Comparison of ENCODE assay signal across 8 mouse cellular contexts in genomic region chr3:85923954-85924945, GRCm38 (mm10). TPM values are rescaled to one million over a fixed set of nuclear protein-coding genes. Genes with fewer than 3 reads are reported as not detected.
A peak's percentile ranks its signal among the peaks of the same experiment; 100 is the strongest.
DNase-seq lines count a peak whose midpoint lies in the region; ATAC-seq and TF ChIP-seq lines count a peak whose summit lies in the region.

No protein-coding gene starts in this region.

- 41% methylated on average over 18 of the region's 18 CpGs for whole genome bisulfite sequencing in heart, embryonic 15.5 days
- 38% methylated on average over 18 of the region's 18 CpGs for WGBS in liver, embryonic 13.5 days (ENCODE audit: insufficient replicate concordance)
- 45% methylated on average over 18 of the region's 18 CpGs for WGBS in neural tube, embryonic 15.5 days

- H3K9me3 ChIP-seq in heart, embryonic 15.5 days (replicated peaks): no peaks in the 10 kb centered on the region
- H3K9me3 ChIP-seq in liver, embryonic 13.5 days (replicated peaks): no peaks in the 10 kb centered on the region
- no peaks in the 10 kb centered on the region for H3K9me3 ChIP-seq in neural tube, embryonic 15.5 days (replicated peaks)

- TF ChIP-seq POLR2A in testis, adult 2 months (IDR thresholded peaks at IDR 0.05; ENCODE audit: control insufficient read depth, low read depth, low read length): no peak

- 0 out of 2 replicates have a peak, but pooled peaks cover 4% of the 10 kb centered on the region for H3K4me1 ChIP-seq in heart, embryonic 15.5 days (replicated peaks)
- H3K4me1 ChIP-seq in liver, embryonic 13.5 days (replicated peaks): no peaks in the 10 kb centered on the region
- peaks cover 3% of the 10 kb centered on the region for H3K4me1 ChIP-seq in neural tube, embryonic 15.5 days
- H3K4me1 ChIP-seq in testis, adult 2 months (ENCODE audit: control insufficient read depth, insufficient read depth, low read length): peaks cover 11% of the 10 kb centered on the region

- TF ChIP-seq CTCF in testis, adult 2 months (IDR thresholded peaks at IDR 0.05; ENCODE audit: control insufficient read depth, insufficient read depth, insufficient replicate concordance, low read depth, low read length): peak; percentile 97; the same call in 1 of the 2 replicates

- H3K4me3 ChIP-seq in heart, embryonic 15.5 days: no peak overlapping the region
- no peak overlapping the region for H3K4me3 ChIP-seq in liver, embryonic 13.5 days (replicated peaks)
- H3K4me3 ChIP-seq in neural tube, embryonic 15.5 days (replicated peaks): no peak overlapping the region
- peak overlapping the region; percentile 29; the same call in 1 of the 2 replicates for H3K4me3 ChIP-seq in testis, adult 2 months (ENCODE audit: control insufficient read depth, low read depth, low read length)

- H3K27ac ChIP-seq in heart, embryonic 15.5 days: no peak overlapping the region
- H3K27ac ChIP-seq in liver, embryonic 13.5 days: no peak overlapping the region
- H3K27ac ChIP-seq in neural tube, embryonic 15.5 days (replicated peaks): no peak overlapping the region
- H3K27ac ChIP-seq in testis, adult 2 months (ENCODE audit: control insufficient read depth, insufficient read depth, low read depth, low read length): no peak overlapping the region

- no peaks in the 10 kb centered on the region for H3K36me3 ChIP-seq in heart, embryonic 15.5 days
- H3K36me3 ChIP-seq in liver, embryonic 13.5 days: no peaks in the 10 kb centered on the region
- H3K36me3 ChIP-seq in neural tube, embryonic 15.5 days: no peaks in the 10 kb centered on the region
- no peaks in the 10 kb centered on the region for H3K36me3 ChIP-seq in testis, adult 2 months (ENCODE audit: control insufficient read depth, insufficient read depth, low read length)

- H3K4me2 ChIP-seq in heart, embryonic 15.5 days: no peak overlapping the region
- no peak overlapping the region for H3K4me2 ChIP-seq in liver, embryonic 13.5 days
- H3K4me2 ChIP-seq in neural tube, embryonic 15.5 days: peak overlapping the region; percentile 45

- ATAC-seq in CD4-positive, CD25-positive, alpha-beta regulatory T cell, adult 4 months: peak; percentile 47
- no peak for ATAC-seq in heart, embryonic 15.5 days (replicated peaks; ENCODE audit: insufficient number of reproducible peaks, insufficient read depth, low FRiP score, low read depth)
- no peak for ATAC-seq in liver, embryonic 13.5 days (ENCODE audit: low read depth)
- ATAC-seq in neural tube, embryonic 15.5 days (ENCODE audit: low FRiP score): peak; percentile 81

- H3K9ac ChIP-seq in heart, embryonic 15.5 days: peak overlapping the region; percentile 33; the same call in 1 of the 2 replicates
- H3K9ac ChIP-seq in liver, embryonic 13.5 days: no peak overlapping the region
- no peak overlapping the region for H3K9ac ChIP-seq in neural tube, embryonic 15.5 days (replicated peaks)

- no peaks in the 10 kb centered on the region for H3K27me3 ChIP-seq in heart, embryonic 15.5 days
- H3K27me3 ChIP-seq in liver, embryonic 13.5 days: no peaks in the 10 kb centered on the region
- H3K27me3 ChIP-seq in neural tube, embryonic 15.5 days (replicated peaks): no peaks in the 10 kb centered on the region
- H3K27me3 ChIP-seq in testis, adult 2 months (ENCODE audit: control insufficient read depth, insufficient read depth, low read length): no peaks in the 10 kb centered on the region

- DNase-seq in brain, embryonic 18.5 days (ENCODE audit: low read depth, low spot score): peak; percentile 45
- peak; percentile 70 for DNase-seq in fibroblast of lung, adult 2 months (ENCODE audit: low read depth)
- peak; percentile 92 for DNase-seq in kidney, postnatal 10 days
- peak; percentile 47 for DNase-seq in liver, embryonic 13.5 days

RNA-seq across cellular contexts. Expression of gene Gm37240, which starts 36.9 kb away (rescaled TPM):
- polyA plus RNA-seq in CD4-positive, CD25-positive, alpha-beta regulatory T cell, adult 4 months (2017; shearing (Covaris generic)): 1 to 10 TPM; 3.6 to 5.5 TPM
- 12.7 and 14.1 TPM in 2 replicates for polyA plus RNA-seq in heart, embryonic 15.5 days (2015; fragmentation: Nextera tagmentation; extraction: Ambion mirVana)
- polyA plus RNA-seq in liver, embryonic 13.5 days (2015; fragmentation: Nextera tagmentation; extraction: Ambion mirVana): 0.21 TPM in 1 of 2 replicates, not detected in the other
- polyA plus RNA-seq in neural tube, embryonic 15.5 days (2015; fragmentation: Nextera tagmentation; extraction: Ambion mirVana): 0.99 and 3.8 TPM in 2 replicates
- polyA plus RNA-seq in testis, adult 2 months (2012; rRNA removed): 0.95 TPM in 1 of 2 replicates, not detected in the other

RNA-seq across cellular contexts. Expression of gene Glt28d2, which starts 36.9 kb away (rescaled TPM):
- 1 to 10 TPM; 3.1 to 6.1 TPM for polyA plus RNA-seq in CD4-positive, CD25-positive, alpha-beta regulatory T cell, adult 4 months (2017; shearing (Covaris generic))
- polyA plus RNA-seq in heart, embryonic 15.5 days (2015; fragmentation: Nextera tagmentation; extraction: Ambion mirVana): 2.6 and 2.8 TPM in 2 replicates
- polyA plus RNA-seq in liver, embryonic 13.5 days (2015; fragmentation: Nextera tagmentation; extraction: Ambion mirVana): 0.09 and 0.17 TPM in 2 replicates
- polyA plus RNA-seq in neural tube, embryonic 15.5 days (2015; fragmentation: Nextera tagmentation; extraction: Ambion mirVana): 0.29 and 0.98 TPM in 2 replicates
- polyA plus RNA-seq in testis, adult 2 months (2012; rRNA removed): 0.25 and 0.43 TPM in 2 replicates

RNA-seq across cellular contexts. Expression of gene Sh3d19, which starts 46.7 kb away (rescaled TPM):
- 1 to 10 TPM; 1.0 to 2.0 TPM for polyA plus RNA-seq in CD4-positive, CD25-positive, alpha-beta regulatory T cell, adult 4 months (2017; shearing (Covaris generic))
- 11.1 and 16.1 TPM in 2 replicates for polyA plus RNA-seq in heart, embryonic 15.5 days (2015; fragmentation: Nextera tagmentation; extraction: Ambion mirVana)
- 6.2 and 6.9 TPM in 2 replicates for polyA plus RNA-seq in liver, embryonic 13.5 days (2015; fragmentation: Nextera tagmentation; extraction: Ambion mirVana)
- polyA plus RNA-seq in neural tube, embryonic 15.5 days (2015; fragmentation: Nextera tagmentation; extraction: Ambion mirVana): 16.0 and 16.7 TPM in 2 replicates
- polyA plus RNA-seq in testis, adult 2 months (2012; rRNA removed): 9.4 and 10.6 TPM in 2 replicates

Comparison
In these comparisons a context has a peak if more than half of its experiments do, and no peak if none do; other contexts are left out.
1. ATAC-seq: peak in CD4-positive, CD25-positive, alpha-beta regulatory T cell, adult 4 months (single experiment) and neural tube, embryonic 15.5 days (single experiment); none in heart, embryonic 15.5 days (single experiment) and liver, embryonic 13.5 days (single experiment).
2. Peak in every context shown above with its lines, with median percentiles within 50 percentile points of each other: DNase-seq.